Mouse (Mus musculus) small intestine, adult 2 months (tissue): ENCODE results near the gene Maml3. TPM values are rescaled to one million over a fixed set of nuclear protein-coding genes. Genes with fewer than 3 reads are reported as not detected.

Experiments used
- H3K27ac ChIP-seq: fragments of 200-500 bp; 2 replicates; pipeline ENCODE4 v1.5.1; 2012; ENCODE audit warnings: low read depth, low read length, control low read depth, inconsistent platforms; ENCODE audit not compliant: insufficient read depth
- H3K27me3 ChIP-seq: fragments of 200-500 bp; 2 replicates; pipeline ENCODE4 v1.6.1; 2012; ENCODE audit warnings: mild to moderate bottlenecking, moderate library complexity, low read length, inconsistent platforms; ENCODE audit not compliant: control insufficient read depth, insufficient read depth
- H3K36me3 ChIP-seq: fragments of 200-500 bp; 2 replicates; pipeline ENCODE4 v1.6.1; 2012; ENCODE audit warnings: mild to moderate bottlenecking, low read length, control low read depth, inconsistent platforms; ENCODE audit not compliant: control insufficient read depth, insufficient read depth
- H3K4me1 ChIP-seq: fragments of 200-500 bp; 2 replicates; pipeline ENCODE4 v1.6.1; 2012; ENCODE audit warnings: low read length, inconsistent platforms, mixed read lengths; ENCODE audit not compliant: control insufficient read depth, insufficient read depth, insufficient read length
- H3K4me3 ChIP-seq: fragments of 200-500 bp; 2 replicates; pipeline ENCODE4 v1.5.1; 2012; ENCODE audit warnings: low read depth, mild to moderate bottlenecking, control low read depth, inconsistent platforms, low read length, moderate library complexity
- CTCF ChIP-seq: fragments of 200-500 bp; IDR thresholded peaks from 2 replicates; pipeline ENCODE4 v1.5.1; 2012; ENCODE audit warnings: low read depth, mild to moderate bottlenecking, control low read depth, inconsistent platforms, low read length, moderate library complexity, mixed read lengths; ENCODE audit not compliant: insufficient replicate concordance, insufficient read length; ENCODE audit errors: extremely low read depth
- POLR2A ChIP-seq: fragments of 200-500 bp; IDR thresholded peaks from 2 replicates; pipeline ENCODE4 v1.6.1; 2012; ENCODE audit warnings: low read depth, mild to moderate bottlenecking, control low read depth, inconsistent platforms, low read length, moderate library complexity
- WGBS: fragments of 180-500 bp; shearing (Covaris S2); methylation state at CpG from one replicate; pipeline ENCODE4 v1.1.7; 2018; 5-methylcytosine and 5-hydroxymethylcytosine counted together
- polyA plus RNA-seq: library from polyadenylated mRNA; depleted of rRNA; stranded (reverse); fragments of >200 nt; gene quantifications from 2 replicates; pipeline ENCODE4 v1.2.3, GENCODE M21; 2012

The Maml3 gene
- polyA plus RNA-seq, 1 experiment = 3.2 TPM

DNA sequence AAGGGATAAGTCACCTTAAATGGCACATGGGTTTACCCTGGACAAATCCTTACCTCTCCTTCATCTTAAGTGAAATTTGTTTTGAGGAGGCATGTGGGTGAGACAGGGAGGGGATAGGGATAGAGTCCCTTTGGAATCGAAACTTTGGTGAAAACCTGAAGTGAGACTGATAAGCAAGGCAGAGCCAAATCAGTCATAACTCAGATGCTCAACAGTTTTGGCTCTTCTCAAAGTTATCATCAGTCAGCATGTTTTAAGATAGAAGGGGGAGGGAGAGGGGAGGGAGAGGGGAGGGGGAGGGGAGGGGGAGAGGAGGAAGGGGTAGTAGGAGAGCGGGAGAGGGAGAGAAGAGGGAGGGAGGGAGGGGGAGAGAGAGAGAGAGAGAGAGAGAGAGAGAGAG is 223.5 kb downstream of the Maml3 start:
- H3K27me3 ChIP-seq = no peaks in the 10 kb centered on the region
- WGBS = 59% methylated on average over 2 of the region's 2 CpGs
- H3K4me3 ChIP-seq = no peak overlapping the region
- H3K36me3 ChIP-seq = no peaks in the 10 kb centered on the region
- peaks cover 3% of the 10 kb centered on the region; the same call in 1 of the 2 replicates for H3K4me1 ChIP-seq
- no peak overlapping the region for H3K27ac ChIP-seq
- TF ChIP-seq POLR2A (no peak), CTCF (no peak)

DNA sequence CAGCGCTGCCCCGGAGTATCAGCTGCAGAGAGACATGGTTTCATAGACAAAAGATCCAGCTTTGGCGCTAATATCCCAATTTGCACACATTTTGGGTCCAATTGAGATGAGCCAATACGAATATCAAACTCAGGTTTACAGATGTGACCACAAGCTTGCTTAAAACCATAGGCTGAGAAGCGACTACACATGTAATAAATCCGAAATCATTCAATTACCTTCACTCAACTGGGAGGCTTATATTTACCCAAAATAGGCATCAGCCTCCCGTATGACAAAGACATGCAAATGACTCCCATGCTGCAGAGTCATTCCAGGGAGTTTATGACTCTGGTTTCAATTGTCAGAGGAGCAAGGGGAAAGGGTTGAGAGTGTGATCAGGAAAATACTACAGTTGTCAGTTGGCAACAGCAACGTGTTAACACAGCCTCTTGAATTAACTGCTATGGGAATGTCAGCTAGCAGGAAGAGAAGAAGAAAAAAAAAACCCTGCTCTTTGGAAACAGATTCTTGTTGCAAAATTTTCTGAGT is 224.3 kb downstream of the Maml3 start:
- TF ChIP-seq POLR2A (no peak), CTCF (no peak)
- peaks cover 3% of the 10 kb centered on the region; the same call in 1 of the 2 replicates for H3K4me1 ChIP-seq
- H3K27ac ChIP-seq = no peak overlapping the region
- WGBS = 83% methylated on average over 8 of the region's 8 CpGs
- no peak overlapping the region for H3K4me3 ChIP-seq
- no peaks in the 10 kb centered on the region for H3K27me3 ChIP-seq
- no peaks in the 10 kb centered on the region for H3K36me3 ChIP-seq

DNA sequence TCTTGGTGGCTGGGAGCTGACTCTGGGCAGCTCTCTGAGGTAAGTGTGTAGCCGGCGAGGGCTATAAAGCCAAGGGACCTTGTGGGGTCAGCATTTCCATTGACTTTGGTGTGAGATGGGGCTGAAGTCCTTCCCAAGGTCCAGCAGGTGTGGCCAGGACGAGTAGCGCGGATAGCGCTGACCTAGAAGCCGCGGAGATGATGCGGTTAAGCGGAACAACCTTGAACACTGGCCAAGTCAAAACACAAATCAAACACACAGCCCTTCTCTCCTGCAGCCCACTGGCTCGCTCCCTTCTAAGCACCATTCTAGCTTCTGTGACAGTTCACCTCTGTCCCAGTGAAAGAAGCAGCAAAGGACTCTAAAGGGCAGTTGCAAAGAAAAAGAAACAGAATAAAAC is 225.7 kb downstream of the Maml3 start:
- WGBS = 89% methylated on average over 11 of the region's 11 CpGs
- H3K4me1 ChIP-seq = no peaks in the 10 kb centered on the region; the same call in 1 of the 2 replicates
- no peak overlapping the region for H3K27ac ChIP-seq
- no peak for TF ChIP-seq CTCF
- TF ChIP-seq POLR2A = no peak
- H3K36me3 ChIP-seq = no peaks in the 10 kb centered on the region
- no peaks in the 10 kb centered on the region for H3K27me3 ChIP-seq
- H3K4me3 ChIP-seq = no peak overlapping the region

DNA sequence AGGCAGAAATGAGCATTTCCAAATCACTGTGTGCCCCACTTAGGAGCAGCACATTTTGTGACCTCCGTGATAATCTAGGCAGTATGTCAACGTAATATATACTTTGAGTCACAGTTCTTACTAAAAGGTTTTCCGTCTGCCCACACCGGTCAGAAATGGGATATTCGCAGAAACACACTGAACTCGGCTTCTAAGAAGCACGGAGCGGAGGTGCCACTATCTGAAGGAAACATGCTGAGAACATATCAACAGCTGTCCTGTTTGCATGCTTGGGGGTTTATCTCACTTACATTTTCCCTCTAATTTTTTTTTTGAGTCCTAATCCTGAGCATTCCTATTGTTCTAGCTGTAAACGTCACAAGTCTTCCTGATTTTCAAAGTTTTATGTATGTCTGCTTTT is 226.3 kb downstream of the Maml3 start:
- WGBS = 93% methylated on average over 9 of the region's 9 CpGs
- Histone ChIP-seq H3K4me3 (no peak overlapping the region), H3K36me3 (no peaks in the 10 kb centered on the region), H3K4me1 (no peaks in the 10 kb centered on the region; the same call in 1 of the 2 replicates), H3K27ac (no peak overlapping the region), H3K27me3 (no peaks in the 10 kb centered on the region)
- TF ChIP-seq CTCF = no peak
- TF ChIP-seq POLR2A = no peak

DNA sequence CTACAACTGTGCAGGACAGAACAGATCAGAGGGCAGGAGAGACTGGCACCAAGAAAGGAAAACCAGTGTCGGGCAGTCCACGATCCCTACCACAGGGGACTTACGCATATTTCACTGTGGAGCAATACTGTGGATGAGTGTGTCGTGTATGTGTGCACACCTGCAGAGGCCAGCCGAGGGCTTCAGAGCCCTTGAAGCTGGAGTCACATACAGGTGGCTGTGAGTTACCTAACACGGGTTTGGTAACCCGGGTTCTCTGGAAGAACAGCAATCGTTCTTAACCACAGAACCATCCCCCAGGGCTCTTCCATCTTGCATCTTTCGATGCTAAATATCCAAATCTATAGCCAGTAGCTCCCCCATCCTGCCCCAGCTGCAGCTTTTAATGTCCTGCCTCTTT is 228.1 kb downstream of the Maml3 start:
- 92% methylated on average over 9 of the region's 9 CpGs for WGBS
- Histone ChIP-seq H3K4me1 (no peaks in the 10 kb centered on the region; the same call in 1 of the 2 replicates), H3K4me3 (no peak overlapping the region), H3K27ac (no peak overlapping the region), H3K36me3 (no peaks in the 10 kb centered on the region), H3K27me3 (no peaks in the 10 kb centered on the region)
- no peak for TF ChIP-seq CTCF
- TF ChIP-seq POLR2A = no peak

DNA sequence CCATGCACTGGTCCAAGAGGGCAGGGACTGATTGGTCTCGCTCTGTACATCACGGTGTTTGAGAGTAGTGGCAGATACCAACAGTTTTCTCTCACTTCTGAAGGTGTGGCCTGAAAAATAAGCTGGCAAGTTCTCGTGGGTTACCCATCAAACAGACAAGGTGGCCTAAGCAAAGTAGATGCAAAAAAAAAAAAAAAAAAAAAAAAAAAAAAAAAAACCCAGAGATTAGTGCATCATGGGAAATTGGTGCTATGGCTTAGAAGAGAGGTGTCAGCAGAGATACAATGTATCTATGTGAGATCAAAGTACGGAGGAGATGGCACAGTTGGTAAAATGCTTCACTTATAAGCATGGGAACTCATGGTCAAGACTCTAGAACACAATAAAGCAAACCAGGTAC is 229.2 kb downstream of the Maml3 start:
- 89% methylated on average over 4 of the region's 4 CpGs for WGBS
- TF ChIP-seq CTCF (no peak), POLR2A (no peak)
- no peaks in the 10 kb centered on the region for H3K27me3 ChIP-seq
- no peaks in the 10 kb centered on the region for H3K36me3 ChIP-seq
- no peak overlapping the region for H3K27ac ChIP-seq
- H3K4me1 ChIP-seq = no peaks in the 10 kb centered on the region; the same call in 1 of the 2 replicates
- H3K4me3 ChIP-seq = no peak overlapping the region

DNA sequence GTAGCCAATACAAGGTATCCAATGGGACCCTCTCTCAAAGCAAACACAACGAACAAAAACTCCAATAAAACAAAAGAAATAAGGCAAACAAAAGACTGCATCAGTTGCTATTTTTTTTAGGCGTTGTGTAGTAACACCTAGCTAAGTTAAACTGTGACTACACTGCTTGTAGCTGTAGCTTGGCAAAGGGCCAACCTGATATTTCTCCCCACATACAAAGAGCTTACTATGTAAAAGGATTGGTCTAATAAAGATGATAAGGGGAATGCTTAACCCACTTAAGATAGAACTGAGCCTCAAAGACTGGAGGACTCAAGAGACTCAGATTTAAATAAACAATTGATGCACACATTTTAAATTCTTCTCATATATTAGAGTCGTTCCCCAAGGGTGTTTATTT is 230.6 kb downstream of the Maml3 start:
- no peak overlapping the region for H3K4me3 ChIP-seq
- 17% methylated on average over 3 of the region's 3 CpGs for WGBS
- no peaks in the 10 kb centered on the region for H3K27me3 ChIP-seq
- no peak overlapping the region for H3K27ac ChIP-seq
- no peaks in the 10 kb centered on the region for H3K36me3 ChIP-seq
- TF ChIP-seq POLR2A (no peak), CTCF (no peak)
- H3K4me1 ChIP-seq = no peaks in the 10 kb centered on the region; the same call in 1 of the 2 replicates
